Mouse (Mus musculus) liver, embryonic 14 days (tissue): ENCODE results near the gene Nemp1. TPM values are rescaled to one million over a fixed set of nuclear protein-coding genes. Genes with fewer than 3 reads are reported as not detected.

Experiments used
- polyA plus RNA-seq: library from polyadenylated mRNA; depleted of rRNA; stranded (reverse); fragments of >200 nt; gene quantifications from 2 replicates; pipeline ENCODE4 v1.2.3, GENCODE M21; 2012; rRNA removed

The Nemp1 gene
- polyA plus RNA-seq = 5.7 and 6.6 TPM in 2 replicates

DNA sequence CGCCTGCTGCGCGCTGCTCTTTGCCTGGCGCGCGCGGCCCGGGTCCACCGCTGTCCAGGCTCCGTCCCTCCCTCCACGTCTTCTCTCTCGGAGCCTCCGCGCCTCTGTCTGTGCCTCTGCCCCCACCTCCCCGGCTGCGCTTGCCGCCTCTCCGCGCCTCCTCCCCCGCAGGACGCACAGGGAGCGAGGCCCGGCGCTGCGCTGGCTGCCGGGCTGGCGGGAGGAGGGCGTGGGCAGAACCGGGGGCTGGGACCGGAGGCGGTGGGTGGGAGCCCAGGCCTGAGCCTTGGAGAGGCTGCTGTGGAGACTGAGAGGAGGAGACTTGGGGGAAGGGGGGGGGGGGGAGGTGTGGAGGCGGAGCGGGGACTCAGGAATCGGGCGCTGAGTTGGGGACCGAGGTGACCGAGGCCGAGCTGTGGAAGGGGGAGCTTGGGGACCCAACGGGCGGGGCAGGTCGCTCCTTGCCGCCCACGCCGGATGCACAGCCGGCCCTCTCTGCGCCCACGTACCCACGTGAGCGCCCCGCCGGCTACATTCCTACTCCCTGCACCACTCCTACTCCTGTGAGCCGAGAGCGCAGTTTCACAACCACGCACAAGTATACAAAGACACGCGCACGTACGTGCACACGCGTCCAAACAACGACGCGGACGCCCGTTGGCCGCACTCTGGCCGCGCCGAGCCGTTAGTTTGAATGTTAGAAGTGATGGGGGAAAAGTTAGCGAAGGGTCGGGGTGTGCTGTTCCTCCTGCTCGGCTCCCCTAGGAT lies at the start of gene Nemp1:
Gene Nemp1 (plus strand): TSS at position 401 of the 768 bp plus-strand sequence.

DNA sequence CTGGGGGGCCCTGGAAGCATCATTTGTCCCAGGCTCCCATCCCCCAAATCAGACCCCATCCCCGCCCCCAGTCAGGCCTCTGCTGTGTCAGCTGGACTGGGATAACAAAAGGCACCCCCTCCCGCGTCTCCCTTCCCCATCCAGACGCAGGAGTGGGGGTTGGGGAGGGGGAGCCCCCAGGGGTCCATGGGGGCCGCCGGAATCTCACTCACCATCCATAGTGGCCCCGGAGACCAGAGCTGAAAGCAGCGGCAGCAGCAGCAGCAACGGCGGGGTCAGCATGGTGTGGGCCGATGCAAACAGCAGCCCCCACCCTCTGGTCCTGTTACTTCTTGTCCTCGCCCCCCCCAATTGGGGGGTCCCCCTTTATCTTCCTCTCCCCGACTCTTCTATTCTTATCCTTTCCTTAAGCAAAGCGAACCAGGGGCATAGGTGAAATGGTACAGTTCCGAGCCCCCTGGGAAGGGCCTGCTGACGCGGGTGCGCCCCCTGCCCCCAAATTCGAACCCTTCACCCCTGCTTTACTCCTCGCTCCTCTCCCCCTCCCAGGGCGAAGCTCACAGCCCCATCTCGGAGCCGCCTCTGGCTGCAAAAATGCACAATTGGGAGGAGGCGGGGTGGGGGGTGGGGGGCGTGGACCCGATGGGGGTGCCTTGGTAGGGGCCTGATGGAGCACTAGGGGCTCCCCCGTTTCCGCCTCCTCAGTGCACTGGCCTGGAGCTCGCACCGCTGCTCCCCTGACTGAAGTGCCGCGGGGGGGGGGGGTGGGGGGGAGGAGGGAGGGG lies 46.1 kb upstream of the Nemp1 start, which contains the start of gene Lrp1:
Gene Lrp1 (minus strand): TSS at position 743 of the 785 bp plus-strand sequence.

DNA sequence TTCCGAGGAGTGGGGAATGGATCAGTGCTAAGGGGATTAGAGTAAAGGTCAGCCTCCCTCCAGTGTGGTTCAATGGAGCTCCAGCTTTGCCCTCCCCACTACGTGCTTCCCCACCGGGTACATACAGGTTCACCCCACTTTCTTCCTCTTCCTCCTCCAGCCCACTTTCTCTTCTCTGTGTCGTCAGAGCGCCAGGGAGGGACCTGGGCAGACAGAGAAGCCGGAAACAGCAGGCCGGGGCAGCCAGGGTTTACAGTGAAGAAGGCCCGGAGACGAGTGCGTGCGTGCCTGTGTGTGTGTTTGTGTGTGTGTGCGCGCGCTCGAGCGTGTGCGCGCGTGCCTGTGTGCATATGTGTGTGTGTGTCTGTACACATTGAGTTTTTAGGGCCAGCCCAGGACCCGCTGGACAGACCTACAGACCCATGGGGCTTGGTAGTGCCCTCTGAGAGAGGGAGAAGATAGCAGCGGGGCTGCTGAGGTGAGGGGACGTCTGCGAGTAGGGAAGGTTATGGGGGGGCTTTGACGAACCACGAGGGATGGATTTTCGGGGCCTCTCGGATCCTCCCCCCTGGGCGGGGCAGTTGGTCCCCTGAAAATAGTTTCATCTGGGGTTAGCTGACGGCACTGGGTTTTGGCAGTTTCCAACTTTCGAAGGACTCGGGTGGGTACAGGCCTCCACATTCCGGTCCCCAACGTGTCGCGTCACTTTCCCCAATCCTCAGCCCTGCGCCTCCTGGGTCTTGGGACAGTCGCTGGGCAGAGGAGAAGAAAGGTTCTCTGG lies 23.7 kb upstream of the Nemp1 start, which contains the start of gene Stat6:
Gene Stat6 (plus strand): TSS at position 215 of the 781 bp plus-strand sequence.

DNA sequence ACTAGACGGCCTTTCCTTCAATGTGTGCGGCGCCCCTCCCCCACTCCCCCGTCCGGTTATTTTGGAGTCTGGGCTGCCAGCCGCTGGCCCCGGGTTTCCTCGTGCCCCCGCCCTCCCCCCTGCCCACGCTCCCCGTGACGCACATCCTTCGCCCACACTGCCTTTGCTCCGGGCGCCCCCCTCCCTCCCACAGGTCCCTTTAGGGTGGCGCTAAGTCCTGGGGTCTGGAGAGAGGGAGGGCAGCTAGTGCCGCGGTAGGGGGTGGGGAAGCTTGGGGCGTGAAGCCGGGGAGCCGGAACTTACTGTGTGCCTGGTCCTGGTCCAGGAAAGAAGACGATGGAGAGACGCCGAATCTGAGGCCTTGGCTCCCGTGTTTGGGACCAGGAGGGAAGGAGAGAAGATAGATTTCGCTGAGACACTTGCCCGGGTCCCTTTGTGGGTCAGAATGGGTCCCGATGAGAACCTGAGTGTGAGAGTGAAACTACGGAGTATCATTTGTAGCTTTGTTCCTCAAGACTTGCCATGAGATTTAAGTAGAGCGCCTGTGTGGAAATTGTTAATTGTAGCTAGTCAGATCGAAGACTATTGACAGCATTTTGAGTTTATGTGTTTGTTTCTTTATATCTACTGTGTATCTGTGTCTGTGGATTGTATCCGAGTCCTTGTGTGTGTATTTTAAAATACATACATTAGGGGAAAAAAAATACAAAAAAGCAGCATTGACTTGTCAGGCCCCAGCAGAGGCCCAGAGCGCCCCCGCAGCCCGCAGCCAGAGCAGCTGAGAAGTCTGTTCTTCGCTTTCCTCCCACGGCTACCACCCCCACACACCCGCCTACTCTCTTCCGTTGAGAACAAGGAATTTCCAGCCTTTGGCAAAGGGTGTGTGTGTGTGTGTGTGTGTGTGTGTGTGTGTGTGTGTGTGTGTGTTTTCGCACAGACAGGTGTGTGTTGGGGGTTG lies 1.7 kb downstream of the Nemp1 start, which contains the start of gene Nab2:
Gene Nab2 (minus strand): TSS at position 476 of the 958 bp plus-strand sequence.

DNA sequence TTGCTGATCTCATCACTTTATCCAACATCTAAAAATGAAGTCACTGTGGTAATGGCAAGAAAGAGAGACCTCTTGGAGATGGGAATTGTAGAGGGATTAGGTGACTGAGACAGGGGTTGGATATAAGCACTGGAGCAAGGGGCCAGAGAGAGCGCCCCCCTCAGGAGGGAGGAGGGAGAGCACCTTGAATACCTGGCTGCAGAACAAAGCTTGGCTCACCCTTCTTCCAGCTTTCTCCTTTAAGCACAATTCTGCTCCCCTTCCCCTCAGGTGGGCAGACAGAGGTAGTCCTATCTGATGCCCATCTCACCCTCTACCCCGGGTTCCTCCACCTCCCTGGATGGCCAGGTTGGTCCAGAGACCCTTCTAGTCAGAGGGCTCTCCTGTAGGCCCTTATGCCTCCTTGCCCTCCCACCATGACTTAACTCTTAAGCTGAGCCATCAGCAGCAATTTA lies 38.1 kb downstream of the Nemp1 start, which contains the start of gene Myo1a:
Gene Myo1a (plus strand): TSS at position 405 of the 455 bp plus-strand sequence.

DNA sequence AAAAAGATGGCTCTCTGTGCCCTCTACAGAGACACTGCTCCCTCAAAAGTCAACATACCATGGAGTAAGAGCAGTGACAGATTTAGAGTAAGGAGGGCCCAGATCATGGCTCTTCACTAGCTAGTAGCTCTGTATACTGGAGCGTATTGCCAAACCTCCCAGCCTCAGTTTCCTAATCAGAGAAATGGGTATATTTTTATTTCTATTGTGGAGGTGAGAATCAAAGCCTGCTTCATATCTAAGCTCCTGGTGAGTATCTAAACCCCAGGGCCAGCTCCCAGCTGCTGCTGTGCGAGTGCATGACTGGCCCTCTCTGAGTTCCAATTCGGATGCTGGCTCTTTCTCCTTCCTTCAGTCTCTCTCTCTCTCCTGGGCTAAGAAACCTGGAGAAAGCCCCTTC lies 57.5 kb downstream of the Nemp1 start, which contains the start of gene Tac2:
Gene Tac2 (plus strand): TSS at position 301 of the 400 bp plus-strand sequence.

DNA sequence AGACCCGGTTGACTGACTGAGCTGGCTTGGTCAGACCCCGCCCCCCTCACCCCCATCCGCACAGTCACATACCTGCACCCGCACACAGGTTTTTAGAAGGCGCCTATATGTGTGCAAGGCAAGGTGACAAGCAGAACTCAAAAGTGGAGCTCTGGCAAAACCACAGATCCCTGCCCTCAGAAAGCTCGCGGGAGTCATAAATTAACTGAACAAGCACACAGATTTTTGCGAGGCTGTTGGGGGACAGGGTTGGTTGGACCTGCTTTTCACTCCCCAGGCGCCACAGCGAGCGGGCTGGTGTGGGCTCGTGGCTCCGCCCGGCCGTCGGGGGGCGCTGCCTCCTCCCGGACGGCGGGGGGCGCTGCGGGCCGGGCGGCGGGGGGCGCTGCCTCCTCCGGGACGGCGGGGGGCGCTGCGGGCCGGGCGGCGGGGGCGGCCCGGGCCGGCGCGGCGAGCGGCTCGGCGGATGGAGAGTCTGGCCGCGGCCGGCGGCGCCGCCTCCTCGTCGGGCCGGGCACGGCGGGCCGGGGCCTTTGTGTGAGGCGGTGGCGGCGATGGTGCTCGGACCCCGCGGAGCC lies 72.5 kb downstream of the Nemp1 start, which contains the start of gene Zbtb39:
Gene Zbtb39 (plus strand): TSS at position 456 of the 578 bp plus-strand sequence.

Other genes with a start within 250 kb of the Nemp1 start
- 0.36 and 1.6 TPM in 2 replicates for gene Stac3, start 165.2 kb upstream of the Nemp1 start, polyA plus RNA-seq
- gene Ndufa4l2, start 151.9 kb upstream of the Nemp1 start, polyA plus RNA-seq = 1.8 and 2.2 TPM in 2 replicates
- 83.1 and 90.5 TPM in 2 replicates for gene Shmt2, start 144.5 kb upstream of the Nemp1 start, polyA plus RNA-seq
- gene Nxph4, start 132.3 kb upstream of the Nemp1 start, polyA plus RNA-seq = not detected in 2 replicates
- 17.1 and 18.2 TPM in 2 replicates for gene Lrp1, start 45.8 kb upstream of the Nemp1 start, polyA plus RNA-seq
- 9.8 and 11.0 TPM in 2 replicates for gene Stat6, start 23.9 kb upstream of the Nemp1 start, polyA plus RNA-seq
- 3.7 and 3.8 TPM in 2 replicates for gene Nab2, start 1.7 kb downstream of the Nemp1 start, polyA plus RNA-seq
- gene Myo1a, start 38.3 kb downstream of the Nemp1 start, polyA plus RNA-seq = 0.22 and 0.26 TPM in 2 replicates
- 19.2 and 23.8 TPM in 2 replicates for gene Tac2, start 57.6 kb downstream of the Nemp1 start, polyA plus RNA-seq
- 2.1 and 2.3 TPM in 2 replicates for gene Zbtb39, start 72.6 kb downstream of the Nemp1 start, polyA plus RNA-seq
- 8.2 and 9.1 TPM in 2 replicates for gene Gpr182, start 84.8 kb downstream of the Nemp1 start, polyA plus RNA-seq
- 0.12 and 0.14 TPM in 2 replicates for gene Rdh1, start 92.8 kb downstream of the Nemp1 start, polyA plus RNA-seq
- 0.06 and 0.10 TPM in 2 replicates for gene Rdh16f1, start 92.9 kb downstream of the Nemp1 start, polyA plus RNA-seq
- gene Rdh9, start 109.5 kb downstream of the Nemp1 start, polyA plus RNA-seq = 0.02 and 0.05 TPM in 2 replicates
- 0.01 and 0.02 TPM in 2 replicates for gene Rdh16, start 134.3 kb downstream of the Nemp1 start, polyA plus RNA-seq
- gene Rdh19, start 183.0 kb downstream of the Nemp1 start, polyA plus RNA-seq = 0.02 and 0.05 TPM in 2 replicates
- gene Rdh16f2, start 199.6 kb downstream of the Nemp1 start, polyA plus RNA-seq = 0.09 and 0.12 TPM in 2 replicates
- gene Rdh7, start 221.9 kb downstream of the Nemp1 start, polyA plus RNA-seq = 1.0 and 1.3 TPM in 2 replicates
- gene Sdr9c7, start 231.6 kb downstream of the Nemp1 start, polyA plus RNA-seq = 0.02 TPM in 1 of 2 replicates, not detected in the other